Comparison of ENCODE assay signal across 9 mouse cellular contexts in the genomic region with DNA sequence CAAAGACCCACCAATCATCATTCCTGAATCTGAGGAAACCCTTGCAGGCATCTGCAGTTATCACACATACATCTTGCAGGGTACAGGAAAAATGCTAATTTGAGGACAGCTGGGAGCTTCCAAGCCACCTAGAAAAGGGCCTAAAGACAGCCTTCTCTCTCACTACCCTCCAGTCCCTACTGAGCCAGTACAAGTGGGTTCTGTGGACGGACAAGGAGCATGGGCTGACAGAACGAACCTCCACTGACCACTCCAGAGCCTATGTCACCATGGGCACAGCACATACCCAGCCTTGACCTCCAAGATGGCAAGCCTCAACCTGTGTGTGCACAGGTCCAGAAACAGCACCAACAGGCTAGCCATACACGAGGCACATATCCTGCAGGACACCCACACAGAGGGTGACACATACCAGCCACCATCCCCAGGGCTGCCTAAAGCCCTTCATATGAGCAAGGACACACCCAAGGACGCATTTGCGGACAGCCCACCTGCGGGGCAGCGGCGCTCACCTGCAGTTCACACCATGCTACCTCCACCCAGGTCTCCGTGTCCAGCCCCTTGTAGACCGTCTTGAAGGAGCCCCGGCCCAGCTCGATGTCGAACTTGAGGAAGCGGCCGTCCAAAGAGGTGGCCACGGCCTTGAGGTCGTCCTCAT. TPM values are rescaled to one million over a fixed set of nuclear protein-coding genes. Genes with fewer than 3 reads are reported as not detected.
DNase-seq lines count a peak whose midpoint lies in the region; ATAC-seq and TF ChIP-seq lines count a peak whose summit lies in the region.
"Had no signal": no experiment of that assay in that cellular context is flagged by ENCODE, and none has a peak within 500 bp of the region (broad histone marks: within the 10 kb centered on the region; RNA-seq: fewer than 3 reads in every experiment).

No protein-coding gene starts in this region.

- TF ChIP-seq EP300 in liver, embryonic 14.5 days (IDR thresholded peaks at IDR 0.05; ENCODE audit: low read depth): no peak

- H3K4me1 ChIP-seq in liver, embryonic 14.5 days (replicated peaks; ENCODE audit: control insufficient read depth in 2 of 2, insufficient read depth in 2 of 2, low read length in 1 of 2): no peaks in the 10 kb centered on the region

- peak; percentile 61 for DNase-seq in cerebellum, adult 9-11 months
- no peak for DNase-seq in cerebellum, postnatal 10 days
- peak; percentile 27 for DNase-seq in retina, postnatal 1 day
- DNase-seq in retina, embryonic 14.5 days (ENCODE audit: low spot score): no peak
- no peak for DNase-seq in liver, embryonic 14.5 days (ENCODE audit: low read depth in 3 of 3, low spot score in 3 of 3)
- DNase-seq in urinary bladder, postnatal 14 days (ENCODE audit: low spot score): no peak
- no peak for DNase-seq in ovary, adult 18-20 months (ENCODE audit: low spot score)
- no peak for DNase-seq in embryo, embryonic 10 days (ENCODE audit: low spot score)

- H3K36me3 ChIP-seq in liver, embryonic 14.5 days (replicated peaks; ENCODE audit: control insufficient read depth, insufficient read depth, low read depth): no peaks in the 10 kb centered on the region

- no peak overlapping the region for H3K27ac ChIP-seq in liver, embryonic 14.5 days

- no peak overlapping the region for H3K9ac ChIP-seq in liver, embryonic 14.5 days (replicated peaks)

- WGBS in liver, embryonic 14.5 days (ENCODE audit: insufficient replicate concordance): 25% methylated on average over 17 of the region's 17 CpGs

- no peak for TF ChIP-seq CTCF in liver, embryonic 14.5 days (IDR thresholded peaks at IDR 0.05; ENCODE audit: low read depth)

- no peak for ATAC-seq in liver, embryonic 14.5 days (ENCODE audit: insufficient read depth)

- H3K4me2 ChIP-seq in liver, embryonic 14.5 days (ENCODE audit: low read depth): peak overlapping the region; percentile 64

- peaks cover 42% of the 10 kb centered on the region for H3K27me3 ChIP-seq in liver, embryonic 14.5 days (ENCODE audit: control insufficient read depth, insufficient read depth, low read length)

- no peak overlapping the region for H3K4me3 ChIP-seq in liver, embryonic 14.5 days (ENCODE audit: insufficient read depth in 1 of 2, low read depth in 2 of 2, low read length in 2 of 2)

- no peaks in the 10 kb centered on the region for H3K9me3 ChIP-seq in liver, embryonic 14.5 days (ENCODE audit: control insufficient read depth, low read length)

RNA-seq across cellular contexts. Expression of gene Wnk2, which starts 1.6 kb away (rescaled TPM):
- 0.13 and 0.30 TPM in 2 replicates for polyA plus RNA-seq in liver, embryonic 14.5 days (2012; rRNA removed)
- polyA plus RNA-seq in liver, embryonic 14.5 days (2014; fragmentation: Nextera tagmentation; extraction: Ambion mirVana): 0.05 and 0.08 TPM in 2 replicates
- polyA plus RNA-seq: C2C12 had no signal

RNA-seq across cellular contexts. Expression of gene Ninj1, which starts 41.1 kb away (rescaled TPM):
- 29.0 and 43.5 TPM in 2 replicates for polyA plus RNA-seq in liver, embryonic 14.5 days (2012; rRNA removed)
- polyA plus RNA-seq in liver, embryonic 14.5 days (2014; fragmentation: Nextera tagmentation; extraction: Ambion mirVana): 43.7 and 45.6 TPM in 2 replicates

Comparison
In these comparisons a context has a peak if more than half of its experiments do, and no peak if none do; other contexts are left out.
1. DNase-seq: peak in cerebellum, adult 9-11 months (single experiment) and retina, postnatal 1 day (single experiment); none in cerebellum, postnatal 10 days (0 of 2), retina, embryonic 14.5 days (single experiment), liver, embryonic 14.5 days (0 of 3), urinary bladder, postnatal 14 days (single experiment), ovary, adult 18-20 months (single experiment) and embryo, embryonic 10 days (single experiment).